Mouse (Mus musculus): Measurements from ENCODE around the gene Crtc1. TPM values are rescaled to one million over a fixed set of nuclear protein-coding genes. Genes with fewer than 3 reads are reported as not detected.
A peak's percentile ranks its signal among the peaks of the same experiment; 100 is the strongest.

Gene Crtc1
- total and polyA plus RNA-seq, 3 experiments, result 3.3 to 18.0 TPM; not detected in 1

- H3K79me2 ChIP-seq (ENCODE audit: control insufficient read depth, insufficient read depth, low read length, poor library complexity), result no peaks in the 10 kb centered on the region
- no peaks in the 10 kb centered on the region for H3K27me3 ChIP-seq (ENCODE audit: control insufficient read depth in 1 of 2, insufficient read depth in 2 of 2, low read length in 2 of 2)
- no peak overlapping the region for H3K27ac ChIP-seq (ENCODE audit: control insufficient read depth, low read depth, low read length)
- DNase-seq (ENCODE audit: low read depth, low spot score), result peak; percentile 53
- TF ChIP-seq GABPA (IDR thresholded peaks at IDR 0.05; ENCODE audit: low read depth, low read length), result no peak
- no peak for TF ChIP-seq USF2 (IDR thresholded peaks at IDR 0.05; ENCODE audit: borderline replicate concordance in 1 of 2, insufficient read depth in 1 of 2, low read depth in 1 of 2, low read length in 2 of 2)
- TF ChIP-seq USF1 (IDR thresholded peaks at IDR 0.05; ENCODE audit: low read depth, low read length), result no peak
- TF ChIP-seq MAX (IDR thresholded peaks at IDR 0.05; ENCODE audit: low read length), result no peak
- TF ChIP-seq ELF1 (IDR thresholded peaks at IDR 0.05; ENCODE audit: low read depth, low read length), result no peak
- no peak for TF ChIP-seq MYB (IDR thresholded peaks at IDR 0.05; ENCODE audit: low read depth, low read length)
- no peak for TF ChIP-seq RAD21 (IDR thresholded peaks at IDR 0.05; ENCODE audit: low read depth, low read length)
- no peak for TF ChIP-seq TAL1 (IDR thresholded peaks at IDR 0.05; ENCODE audit: low read length)
- TF ChIP-seq CHD2 (IDR thresholded peaks at IDR 0.05; ENCODE audit: low read length), result no peak
- TF ChIP-seq HCFC1 (IDR thresholded peaks at IDR 0.05; ENCODE audit: low read depth, low read length), result no peak
- TF ChIP-seq TBP (IDR thresholded peaks at IDR 0.05; ENCODE audit: low read depth, low read length), result no peak
- TF ChIP-seq BHLHE40 (IDR thresholded peaks at IDR 0.05; ENCODE audit: borderline replicate concordance, low read depth, low read length), result no peak
- no peak for TF ChIP-seq SIN3A (IDR thresholded peaks at IDR 0.05; ENCODE audit: low read length)
- TF ChIP-seq KAT2A (conservative IDR thresholded peaks at IDR 0.05; ENCODE audit: low read depth, low read length), result no peak
- no peak for TF ChIP-seq ZC3H11A (IDR thresholded peaks at IDR 0.05; ENCODE audit: low read depth, low read length)
- TF ChIP-seq UBTF (IDR thresholded peaks at IDR 0.05; ENCODE audit: borderline replicate concordance, insufficient read depth, low read depth, low read length), result no peak
- TF ChIP-seq SMC3 (IDR thresholded peaks at IDR 0.05; ENCODE audit: low read depth, low read length), result no peak
- no peak for TF ChIP-seq EP300 (IDR thresholded peaks at IDR 0.05; ENCODE audit: low read depth in 1 of 2, low read length in 2 of 2)
- peaks cover 0 to 19% of the 10 kb centered on the region in 2 experiments; a peak in 2 of 4 replicates for H3K36me3 ChIP-seq (ENCODE audit: control insufficient read depth in 1 of 2, insufficient read depth in 2 of 2, low read length in 2 of 2)
- H3K9me3 ChIP-seq (replicated peaks; ENCODE audit: insufficient read depth, low read length), result no peaks in the 10 kb centered on the region
- no peak overlapping the region for H3K9ac ChIP-seq (ENCODE audit: control insufficient read depth, low read depth, low read length, poor library complexity, severe bottlenecking)
- no peak overlapping the region for H3K4me3 ChIP-seq (ENCODE audit: control insufficient read depth in 1 of 2, insufficient read depth in 1 of 2, low read depth in 2 of 2, low read length in 2 of 2)
- H3K4me1 ChIP-seq (ENCODE audit: control insufficient read depth in 1 of 2, insufficient read depth in 2 of 2, low read length in 2 of 2), result peaks cover 9 to 16% of the 10 kb centered on the region in 2 experiments
Observed at GRCm38 (mm10) chr8:70359411-70359810, 80.0 kb downstream of the Crtc1 start.

GRCm38 (mm10) chr8:70356111-70356510, 83.3 kb downstream of the Crtc1 start:
- H3K27me3 ChIP-seq (ENCODE audit: control insufficient read depth in 1 of 2, insufficient read depth in 2 of 2, low read length in 2 of 2), result no peaks in the 10 kb centered on the region
- no peaks in the 10 kb centered on the region for H3K9me3 ChIP-seq (replicated peaks; ENCODE audit: insufficient read depth, low read length)
- peak overlapping the region; percentile 26; the same call in 1 of the 2 replicates for H3K9ac ChIP-seq (ENCODE audit: control insufficient read depth, low read depth, low read length, poor library complexity, severe bottlenecking)
- peaks cover 0 to 26% of the 10 kb centered on the region in 2 experiments; a peak in 2 of 4 replicates for H3K36me3 ChIP-seq (ENCODE audit: control insufficient read depth in 1 of 2, insufficient read depth in 2 of 2, low read length in 2 of 2)
- H3K4me1 ChIP-seq (ENCODE audit: control insufficient read depth in 1 of 2, insufficient read depth in 2 of 2, low read length in 2 of 2), result peaks cover 11 to 28% of the 10 kb centered on the region in 2 experiments
- DNase-seq (ENCODE audit: low read depth, low spot score), result peak; percentile 82
- 0 out of 4 replicates have a peak overlapping the region, but pooled peaks of 1 of the 2 experiments have one; percentile 11 for H3K4me3 ChIP-seq (ENCODE audit: control insufficient read depth in 1 of 2, insufficient read depth in 1 of 2, low read depth in 2 of 2, low read length in 2 of 2)
- peaks cover 19% of the 10 kb centered on the region for H3K79me2 ChIP-seq (ENCODE audit: control insufficient read depth, insufficient read depth, low read length, poor library complexity)
- H3K27ac ChIP-seq (ENCODE audit: control insufficient read depth, low read depth, low read length), result peak overlapping the region; percentile 83
- no peak for TF ChIP-seq ELF1 (IDR thresholded peaks at IDR 0.05; ENCODE audit: low read depth, low read length)
- TF ChIP-seq E2F4 (IDR thresholded peaks at IDR 0.05; ENCODE audit: borderline replicate concordance, low read depth, low read length), result no peak
- TF ChIP-seq GABPA (IDR thresholded peaks at IDR 0.05; ENCODE audit: low read depth, low read length), result no peak
- no peak for TF ChIP-seq CTCF (IDR thresholded peaks at IDR 0.05 in 2 of 3, conservative IDR thresholded peaks at IDR 0.05 in 1 of 3; ENCODE audit: control insufficient read depth in 1 of 3, insufficient read depth in 1 of 3, low read depth in 2 of 3, low read length in 3 of 3, poor library complexity in 1 of 3, severe bottlenecking in 1 of 3)
- TF ChIP-seq USF1 (IDR thresholded peaks at IDR 0.05; ENCODE audit: low read depth, low read length), result no peak
- peak; percentile 51 for TF ChIP-seq SIN3A (IDR thresholded peaks at IDR 0.05; ENCODE audit: low read length)
- TF ChIP-seq POLR2AphosphoS2 (IDR thresholded peaks at IDR 0.05; ENCODE audit: low read length), result no peak
- TF ChIP-seq NRF1 (IDR thresholded peaks at IDR 0.05; ENCODE audit: insufficient read depth, low read depth, low read length, poor library complexity, severe bottlenecking), result no peak
- no peak for TF ChIP-seq JUND (IDR thresholded peaks at IDR 0.05; ENCODE audit: low read depth, low read length)
- TF ChIP-seq KAT2A (conservative IDR thresholded peaks at IDR 0.05; ENCODE audit: low read depth, low read length), result no peak
- TF ChIP-seq BHLHE40 (IDR thresholded peaks at IDR 0.05; ENCODE audit: borderline replicate concordance, low read depth, low read length), result peak; percentile 36; the same call in 1 of the 2 replicates
- peak; percentile 90 for TF ChIP-seq TCF12 (IDR thresholded peaks at IDR 0.05; ENCODE audit: low read depth, low read length)
- no peak for TF ChIP-seq NELFE (IDR thresholded peaks at IDR 0.05; ENCODE audit: low read depth, low read length)
- TF ChIP-seq UBTF (IDR thresholded peaks at IDR 0.05; ENCODE audit: borderline replicate concordance, insufficient read depth, low read depth, low read length), result no peak
- no peak for TF ChIP-seq MEF2A (IDR thresholded peaks at IDR 0.05; ENCODE audit: extremely low read depth, insufficient replicate concordance, low read depth, low read length, poor library complexity, severe bottlenecking)
- no peak for TF ChIP-seq TBP (IDR thresholded peaks at IDR 0.05; ENCODE audit: low read depth, low read length)
- no peak for TF ChIP-seq USF2 (IDR thresholded peaks at IDR 0.05; ENCODE audit: borderline replicate concordance in 1 of 2, insufficient read depth in 1 of 2, low read depth in 1 of 2, low read length in 2 of 2)
- no peak for TF ChIP-seq POLR2AphosphoS5 (IDR thresholded peaks at IDR 0.05; ENCODE audit: borderline replicate concordance, low read depth, low read length)
- TF ChIP-seq RCOR1 (IDR thresholded peaks at IDR 0.05; ENCODE audit: low read depth, low read length), result peak; percentile 72
- 0 out of 2 replicates have a peak, but pooled peaks have one; percentile 38 for TF ChIP-seq HCFC1 (IDR thresholded peaks at IDR 0.05; ENCODE audit: low read depth, low read length)
- peak; percentile 70 for TF ChIP-seq ZNF384 (IDR thresholded peaks at IDR 0.05; ENCODE audit: low read depth, low read length)
